Mouse (Mus musculus): Measurements from ENCODE around the gene Ugt3a1. TPM values are rescaled to one million over a fixed set of nuclear protein-coding genes. Genes with fewer than 3 reads are reported as not detected.

Ugt3a1 gene
- polyA plus RNA-seq, 1 experiment from 2014 or later, result not detected

GRCm38 (mm10) chr15:9289660-9290059, 13.0 kb downstream of the Ugt3a1 start:
- H3K27me3 ChIP-seq (ENCODE audit: control insufficient read depth, insufficient read depth, low read length), result no peaks in the 10 kb centered on the region
- no peak overlapping the region for H3K4me2 ChIP-seq (ENCODE audit: low read depth, low read length)
- H3K9ac ChIP-seq (ENCODE audit: low read length), result no peak overlapping the region
- no peak overlapping the region for H3K27ac ChIP-seq (ENCODE audit: low read length)
- H3K36me3 ChIP-seq (ENCODE audit: control insufficient read depth, insufficient read depth), result no peaks in the 10 kb centered on the region
- ATAC-seq (replicated peaks; ENCODE audit: extremely low read depth, insufficient read depth, low FRiP score), result no peak
- H3K4me3 ChIP-seq (ENCODE audit: low read length), result no peak overlapping the region
- 70% methylated on average over 2 of the region's 2 CpGs for WGBS
- H3K9me3 ChIP-seq (replicated peaks; ENCODE audit: control insufficient read depth, low read length), result no peaks in the 10 kb centered on the region
- H3K4me1 ChIP-seq (ENCODE audit: control insufficient read depth, insufficient read depth, low read length), result no peaks in the 10 kb centered on the region

- no peaks in the 10 kb centered on the region for H3K4me1 ChIP-seq (ENCODE audit: control insufficient read depth, insufficient read depth, low read length)
- H3K27ac ChIP-seq (ENCODE audit: low read length), result no peak overlapping the region
- WGBS, result 69% methylated on average over 8 of the region's 8 CpGs
- no peak overlapping the region for H3K9ac ChIP-seq (ENCODE audit: low read length)
- no peaks in the 10 kb centered on the region for H3K27me3 ChIP-seq (ENCODE audit: control insufficient read depth, insufficient read depth, low read length)
- H3K9me3 ChIP-seq (replicated peaks; ENCODE audit: control insufficient read depth, low read length), result no peaks in the 10 kb centered on the region
- no peak overlapping the region for H3K4me3 ChIP-seq (ENCODE audit: low read length)
- no peaks in the 10 kb centered on the region for H3K36me3 ChIP-seq (ENCODE audit: control insufficient read depth, insufficient read depth)
- no peak for ATAC-seq (replicated peaks; ENCODE audit: extremely low read depth, insufficient read depth, low FRiP score)
- no peak overlapping the region for H3K4me2 ChIP-seq (ENCODE audit: low read depth, low read length)
Observed at GRCm38 (mm10) chr15:9305978-9306692, 29.4 kb downstream of the Ugt3a1 start.

GRCm38 (mm10) chr15:9334596-9334995, 57.9 kb downstream of the Ugt3a1 start:
- H3K36me3 ChIP-seq (ENCODE audit: control insufficient read depth, insufficient read depth), result no peaks in the 10 kb centered on the region
- H3K27me3 ChIP-seq (ENCODE audit: control insufficient read depth, insufficient read depth, low read length), result no peaks in the 10 kb centered on the region
- no peak overlapping the region for H3K9ac ChIP-seq (ENCODE audit: low read length)
- no peaks in the 10 kb centered on the region for H3K9me3 ChIP-seq (replicated peaks; ENCODE audit: control insufficient read depth, low read length)
- no peak overlapping the region for H3K27ac ChIP-seq (ENCODE audit: low read length)
- no peaks in the 10 kb centered on the region for H3K4me1 ChIP-seq (ENCODE audit: control insufficient read depth, insufficient read depth, low read length)
- ATAC-seq (replicated peaks; ENCODE audit: extremely low read depth, insufficient read depth, low FRiP score), result no peak
- no peak overlapping the region for H3K4me3 ChIP-seq (ENCODE audit: low read length)
- H3K4me2 ChIP-seq (ENCODE audit: low read depth, low read length), result no peak overlapping the region
- 72% methylated on average over 2 of the region's 2 CpGs for WGBS

- Histone ChIP-seq H3K9ac (ENCODE audit: low read length) (no peak within 1 kb of the TSS), H3K9me3 (replicated peaks; ENCODE audit: control insufficient read depth, low read length) (no peaks in the 10 kb centered on the region), H3K4me2 (ENCODE audit: low read depth, low read length) (no peak within 1 kb of the TSS), H3K4me3 (ENCODE audit: low read length) (no peak within 1 kb of the TSS), H3K36me3 (ENCODE audit: control insufficient read depth, insufficient read depth) (no peaks in the 10 kb centered on the region), H3K4me1 (ENCODE audit: control insufficient read depth, insufficient read depth, low read length) (no peaks in the 10 kb centered on the region), H3K27ac (ENCODE audit: low read length) (no peak within 1 kb of the TSS), H3K27me3 (ENCODE audit: control insufficient read depth, insufficient read depth, low read length) (no peaks in the 10 kb centered on the region)
- no peak for ATAC-seq (replicated peaks; ENCODE audit: extremely low read depth, insufficient read depth, low FRiP score)
- 81% methylated on average over 4 of the region's 4 CpGs for WGBS
Observed at GRCm38 (mm10) chr15:9335341-9335740, 58.7 kb downstream of the Ugt3a1 start, which contains the start of gene Ugt3a2. Ugt3a2 (plus strand) TSS chr15:9335550.

GRCm38 (mm10) chr15:9336616-9337015, 59.9 kb downstream of the Ugt3a1 start:
- H3K27me3 ChIP-seq (ENCODE audit: control insufficient read depth, insufficient read depth, low read length), result no peaks in the 10 kb centered on the region
- H3K27ac ChIP-seq (ENCODE audit: low read length), result no peak overlapping the region
- H3K4me3 ChIP-seq (ENCODE audit: low read length), result no peak overlapping the region
- no peaks in the 10 kb centered on the region for H3K36me3 ChIP-seq (ENCODE audit: control insufficient read depth, insufficient read depth)
- H3K4me2 ChIP-seq (ENCODE audit: low read depth, low read length), result no peak overlapping the region
- ATAC-seq (replicated peaks; ENCODE audit: extremely low read depth, insufficient read depth, low FRiP score), result no peak
- H3K9ac ChIP-seq (ENCODE audit: low read length), result no peak overlapping the region
- WGBS, result 71% methylated on average over 3 of the region's 3 CpGs
- H3K9me3 ChIP-seq (replicated peaks; ENCODE audit: control insufficient read depth, low read length), result no peaks in the 10 kb centered on the region
- H3K4me1 ChIP-seq (ENCODE audit: control insufficient read depth, insufficient read depth, low read length), result no peaks in the 10 kb centered on the region

GRCm38 (mm10) chr15:9337021-9337420, 60.3 kb downstream of the Ugt3a1 start:
- H3K4me1 ChIP-seq (ENCODE audit: control insufficient read depth, insufficient read depth, low read length), result no peaks in the 10 kb centered on the region
- no peaks in the 10 kb centered on the region for H3K9me3 ChIP-seq (replicated peaks; ENCODE audit: control insufficient read depth, low read length)
- H3K36me3 ChIP-seq (ENCODE audit: control insufficient read depth, insufficient read depth), result no peaks in the 10 kb centered on the region
- H3K4me2 ChIP-seq (ENCODE audit: low read depth, low read length), result no peak overlapping the region
- ATAC-seq (replicated peaks; ENCODE audit: extremely low read depth, insufficient read depth, low FRiP score), result no peak
- 60% methylated on average over 3 of the region's 3 CpGs for WGBS
- no peak overlapping the region for H3K27ac ChIP-seq (ENCODE audit: low read length)
- no peak overlapping the region for H3K9ac ChIP-seq (ENCODE audit: low read length)
- no peak overlapping the region for H3K4me3 ChIP-seq (ENCODE audit: low read length)
- H3K27me3 ChIP-seq (ENCODE audit: control insufficient read depth, insufficient read depth, low read length), result no peaks in the 10 kb centered on the region

- Histone ChIP-seq H3K9me3 (replicated peaks; ENCODE audit: control insufficient read depth, low read length) (no peaks in the 10 kb centered on the region), H3K36me3 (ENCODE audit: control insufficient read depth, insufficient read depth) (no peaks in the 10 kb centered on the region), H3K4me1 (ENCODE audit: control insufficient read depth, insufficient read depth, low read length) (no peaks in the 10 kb centered on the region), H3K27ac (ENCODE audit: low read length) (no peak overlapping the region), H3K4me3 (ENCODE audit: low read length) (no peak overlapping the region), H3K9ac (ENCODE audit: low read length) (no peak overlapping the region), H3K27me3 (ENCODE audit: control insufficient read depth, insufficient read depth, low read length) (no peaks in the 10 kb centered on the region), H3K4me2 (ENCODE audit: low read depth, low read length) (no peak overlapping the region)
- no peak for ATAC-seq (replicated peaks; ENCODE audit: extremely low read depth, insufficient read depth, low FRiP score)
- 35% methylated on average over 3 of the region's 3 CpGs for WGBS
Observed at GRCm38 (mm10) chr15:9348739-9349138, 72.1 kb downstream of the Ugt3a1 start.

GRCm38 (mm10) chr15:9362801-9363200, 86.1 kb downstream of the Ugt3a1 start:
- H3K4me2 ChIP-seq (ENCODE audit: low read depth, low read length), result no peak overlapping the region
- WGBS, result 54% methylated on average over 2 of the region's 2 CpGs
- no peaks in the 10 kb centered on the region for H3K27me3 ChIP-seq (ENCODE audit: control insufficient read depth, insufficient read depth, low read length)
- no peak for ATAC-seq (replicated peaks; ENCODE audit: extremely low read depth, insufficient read depth, low FRiP score)
- H3K4me3 ChIP-seq (ENCODE audit: low read length), result no peak overlapping the region
- no peaks in the 10 kb centered on the region for H3K9me3 ChIP-seq (replicated peaks; ENCODE audit: control insufficient read depth, low read length)
- H3K9ac ChIP-seq (ENCODE audit: low read length), result no peak overlapping the region
- no peaks in the 10 kb centered on the region for H3K4me1 ChIP-seq (ENCODE audit: control insufficient read depth, insufficient read depth, low read length)
- no peak overlapping the region for H3K27ac ChIP-seq (ENCODE audit: low read length)
- H3K36me3 ChIP-seq (ENCODE audit: control insufficient read depth, insufficient read depth), result no peaks in the 10 kb centered on the region

All from heart, embryonic 16.5 days (tissue).